Mouse (Mus musculus) urinary bladder, postnatal 36 days (tissue): ENCODE data around the gene Stmn1.
"Not testable (repeated sequence)": the region's sequence is repeated elsewhere in the genome, so short reads cannot be mapped to it uniquely, and the experiment has no call there.

Experiments
- DNase-seq, 2 experiments: peaks; one replicate each; pipeline ENCODE4 v3.0.0; 2022; ENCODE audit warnings: low spot score in 2 of 2, mixed read lengths in 1 of 2

The Stmn1 gene

GRCm38 (mm10) chr4:134485151-134485900 is 17.2 kb downstream of the Stmn1 start:
- DNase-seq: no peak

GRCm38 (mm10) chr4:134488211-134488610 is 20.1 kb downstream of the Stmn1 start:
- no peak for DNase-seq

DNA sequence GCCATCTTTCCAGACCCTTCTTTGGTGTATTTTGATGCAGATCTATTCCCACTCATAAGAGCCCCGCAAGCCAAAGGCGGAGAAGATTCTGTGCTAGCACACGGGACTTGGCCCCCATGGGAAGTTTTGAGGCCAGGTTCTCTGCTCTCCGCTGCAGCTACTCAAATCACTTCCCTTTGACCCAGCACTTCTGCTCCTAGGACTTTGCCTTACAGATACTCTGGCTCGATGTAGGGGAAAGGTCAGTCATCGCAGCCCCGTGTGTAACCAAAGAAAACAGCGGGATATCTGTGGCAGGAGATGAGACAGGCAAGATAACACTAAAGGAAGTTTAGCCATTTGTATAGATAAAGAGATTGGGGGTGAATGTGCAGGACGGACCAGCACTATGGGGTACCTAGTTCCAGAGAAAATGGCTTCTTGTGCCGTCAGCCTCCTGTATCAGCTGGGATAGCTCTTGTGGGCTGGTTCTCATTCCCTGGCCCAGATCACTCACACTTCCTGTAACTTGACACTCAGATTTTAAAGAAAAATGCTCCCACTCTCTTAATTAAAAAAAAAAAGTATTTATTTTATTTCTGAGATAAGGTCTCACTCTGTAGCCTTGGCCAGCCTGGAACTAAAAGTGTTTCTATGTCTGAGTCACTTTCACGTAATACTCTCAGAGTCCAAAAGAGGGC is 22.0 kb downstream of the Stmn1 start:
- DNase-seq: peak in 1 of 2 experiments; percentile 21

GRCm38 (mm10) chr4:134491716-134492115 is 23.6 kb downstream of the Stmn1 start:
- peak; percentile 60 to 70 for DNase-seq

DNA sequence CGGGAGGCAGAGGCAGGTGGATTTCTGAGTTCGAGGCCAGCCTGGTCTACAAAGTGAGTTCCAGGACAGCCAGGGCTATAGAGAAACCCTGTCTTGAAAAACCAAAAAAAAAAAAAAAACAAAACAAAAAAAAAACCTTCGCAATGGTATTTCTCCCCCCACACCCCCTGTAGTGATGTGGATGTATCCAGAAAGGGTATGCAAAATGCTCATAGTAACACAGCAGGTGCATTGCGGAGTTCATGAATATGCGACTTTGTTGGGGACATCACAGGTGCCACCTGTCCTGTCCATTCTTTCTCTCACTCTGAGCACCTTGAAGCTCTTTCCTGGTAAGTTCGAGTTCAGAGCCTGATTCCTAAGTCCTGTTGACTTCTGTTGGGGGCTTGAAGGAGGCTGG is 26.0 kb downstream of the Stmn1 start:
- DNase-seq: not testable (repeated sequence)

- DNase-seq: peak in 1 of 2 experiments; percentile 41
These were observed 26.8 kb downstream of the Stmn1 start for GRCm38 (mm10) chr4:134494780-134495545.

DNA sequence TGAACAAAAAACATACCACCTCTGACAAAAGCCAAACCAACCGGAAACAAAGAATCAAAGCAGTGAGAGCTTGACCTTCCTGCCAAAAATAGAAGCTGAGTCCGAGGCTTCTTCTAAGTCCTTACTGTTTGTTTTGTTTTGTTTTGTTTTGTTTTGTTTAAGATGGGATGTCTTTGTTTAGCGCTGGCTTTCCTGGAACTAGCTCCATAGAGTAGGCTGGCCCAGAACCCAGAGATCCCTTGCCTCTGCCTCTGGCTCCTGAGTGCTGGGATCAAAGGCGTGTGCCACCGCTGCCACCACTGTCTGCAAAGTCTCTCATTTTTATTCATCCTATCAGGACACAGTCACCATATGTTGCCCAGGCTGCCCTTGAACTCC is 27.4 kb downstream of the Stmn1 start:
- DNase-seq: no peak

- peak; percentile 77 to 84 for DNase-seq
These were observed 28.6 kb downstream of the Stmn1 start, which contains the start of gene Paqr7 for GRCm38 (mm10) chr4:134496595-134497210. TSS of gene Paqr7 (plus strand) at chr4:134496697.

- no peak for DNase-seq
These were observed 29.1 kb downstream of the Stmn1 start for GRCm38 (mm10) chr4:134497223-134497622.

- no peak for DNase-seq
These were observed 30.0 kb downstream of the Stmn1 start for GRCm38 (mm10) chr4:134497986-134498731.

DNA sequence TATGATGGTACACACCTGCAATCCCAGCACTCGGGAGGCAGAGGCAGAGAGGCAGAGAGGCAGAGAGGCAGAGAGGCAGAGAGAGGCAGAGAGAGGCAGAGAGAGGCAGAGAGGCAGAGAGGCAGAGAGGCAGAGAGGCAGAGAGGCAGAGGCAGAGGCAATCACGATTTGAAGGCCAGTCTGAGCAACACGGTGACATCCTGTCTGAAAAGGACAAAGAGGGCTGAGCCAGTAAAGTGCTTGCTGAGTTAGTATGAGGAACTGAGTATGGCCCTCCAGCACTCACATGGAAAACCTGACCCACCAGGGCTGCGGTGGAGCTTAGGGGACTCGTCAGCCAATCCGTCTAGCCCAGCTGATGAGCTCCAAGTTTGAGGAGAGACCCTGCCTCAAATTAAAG is 30.9 kb downstream of the Stmn1 start:
- DNase-seq: not testable (repeated sequence)

- no peak for DNase-seq
These were observed 33.0 kb downstream of the Stmn1 start for GRCm38 (mm10) chr4:134501095-134501494.

GRCm38 (mm10) chr4:134503686-134504357 is 35.7 kb downstream of the Stmn1 start:
- DNase-seq: no peak

DNA sequence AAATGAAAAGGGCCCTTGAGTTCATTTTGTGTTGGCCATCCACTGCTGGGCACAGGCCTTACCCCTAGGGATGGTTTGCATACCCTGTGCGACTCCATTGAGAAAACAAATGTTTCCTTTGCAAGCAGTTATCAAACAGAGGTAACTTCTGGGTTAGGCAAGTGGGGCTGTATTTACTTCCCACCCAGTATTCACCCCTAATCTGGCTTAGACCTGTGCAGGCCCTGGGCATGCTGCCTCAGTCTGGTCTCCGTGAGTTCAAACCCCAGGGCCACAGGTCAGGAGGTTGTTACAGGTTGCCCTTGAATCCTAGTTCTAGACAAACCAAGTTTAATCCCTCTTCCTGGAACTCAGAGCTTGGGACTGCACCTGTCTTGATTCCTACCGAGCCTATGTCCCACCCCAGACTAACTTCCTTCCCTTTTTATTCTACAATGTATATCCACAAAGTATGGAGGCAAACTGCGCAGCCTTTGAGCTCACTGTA is 37.2 kb downstream of the Stmn1 start:
- no peak for DNase-seq

GRCm38 (mm10) chr4:134505966-134506594 is 38.0 kb downstream of the Stmn1 start:
- no peak for DNase-seq

DNA sequence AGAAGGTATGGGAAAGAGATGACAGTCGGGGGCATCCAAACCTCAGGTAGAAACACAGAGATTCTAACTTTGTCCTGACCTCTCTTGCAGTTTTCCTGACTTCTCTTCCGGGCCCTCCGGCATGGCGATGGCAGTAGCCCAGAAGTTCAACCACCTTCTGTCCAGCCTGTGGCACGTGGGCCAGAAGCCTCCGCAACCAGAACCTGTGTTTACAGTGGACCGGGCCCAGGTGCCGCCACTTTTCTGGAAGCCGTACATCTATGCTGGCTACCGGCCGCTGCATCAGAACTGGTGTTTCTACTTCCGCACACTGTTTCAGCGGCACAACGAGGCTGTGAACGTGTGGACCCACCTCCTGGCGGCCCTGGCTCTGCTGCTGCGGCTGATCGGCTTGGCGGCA is 38.6 kb downstream of the Stmn1 start:
- DNase-seq: no peak

DNA sequence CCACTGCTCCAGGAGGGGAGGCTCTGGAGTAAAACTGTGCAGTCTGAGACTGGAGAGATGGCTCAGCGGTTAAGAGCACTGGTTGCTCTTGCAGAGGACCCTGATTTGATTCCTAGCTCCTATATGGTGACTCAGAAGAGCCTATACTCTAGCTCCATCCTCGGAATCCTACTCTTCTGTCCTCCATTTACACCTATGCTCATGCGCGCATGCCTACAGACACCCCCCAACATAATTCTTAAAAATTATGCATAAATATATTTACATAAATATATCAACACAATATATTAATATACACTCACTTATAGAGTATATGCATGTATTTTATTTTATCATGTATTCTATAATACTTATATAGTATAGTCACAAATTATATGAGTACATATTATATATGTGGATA is 42.3 kb downstream of the Stmn1 start:
- no peak for DNase-seq

GRCm38 (mm10) chr4:134510845-134511411 is 42.8 kb downstream of the Stmn1 start, which contains the start of gene Aunip:
TSS of gene Aunip (plus strand) at chr4:134510999.
- DNase-seq: peak; percentile 76 to 89

GRCm38 (mm10) chr4:134511730-134512129 is 43.6 kb downstream of the Stmn1 start:
- no peak for DNase-seq

DNA sequence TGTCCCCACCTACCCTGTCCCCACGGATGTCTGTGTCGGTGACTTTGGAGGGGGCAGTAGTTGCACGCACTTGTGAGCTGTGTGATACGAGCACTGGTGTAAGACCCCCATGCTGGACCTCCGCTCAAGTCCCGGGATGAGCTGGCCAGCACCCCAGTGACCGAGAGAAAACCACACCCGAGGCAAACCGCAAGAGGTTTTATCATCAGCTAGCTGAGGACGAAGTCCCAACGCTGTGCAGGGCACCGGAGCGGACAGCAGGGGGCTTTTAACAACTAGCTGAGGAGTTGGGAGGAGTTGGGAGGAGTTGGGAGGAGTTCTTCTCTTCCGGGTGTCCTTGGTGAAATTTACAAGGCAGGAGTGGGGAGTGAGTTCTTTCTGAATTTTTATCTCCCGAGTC is 44.7 kb downstream of the Stmn1 start:
- DNase-seq: peak; percentile 46 to 74
